Mouse (Mus musculus) hindbrain, embryonic 11.5 days (tissue): Measurements from ENCODE around the gene Hibadh. TPM values are rescaled to one million over a fixed set of nuclear protein-coding genes. Genes with fewer than 3 reads are reported as not detected.

Experiments used
- ATAC-seq: fragments of 200-750 bp; cut with Nextera tagmentation; 2 replicates; pipeline ENCODE4 v1.8.0; 2017; ENCODE audit warnings: mild to moderate bottlenecking, moderate TSS enrichment, moderate library complexity; ENCODE audit not compliant: low FRiP score
- DNase-seq: peaks from one replicate; pipeline ENCODE4 v3.0.0-alpha.2; 2015; ENCODE audit warnings: low spot score
- H3K27ac ChIP-seq: fragments of 300-500 bp; sonication (generic); 2 replicates; pipeline ENCODE4 v1.5.1; 2014; ENCODE audit warnings: mild to moderate bottlenecking, low read depth, low read length
- H3K27me3 ChIP-seq: fragments of 300-500 bp; sonication (generic); 2 replicates; pipeline ENCODE4 v1.6.1; 2014; ENCODE audit warnings: mild to moderate bottlenecking, low read length, moderate library complexity, mixed read lengths; ENCODE audit not compliant: control insufficient read depth, insufficient read depth
- H3K36me3 ChIP-seq: fragments of 300-500 bp; sonication (generic); 2 replicates; pipeline ENCODE4 v1.6.1; 2014; ENCODE audit warnings: mild to moderate bottlenecking, low read length, moderate library complexity, mixed read lengths; ENCODE audit not compliant: control insufficient read depth, insufficient read depth
- H3K4me1 ChIP-seq: fragments of 300-500 bp; sonication (generic); replicated peaks from 2 replicates; pipeline ENCODE4 v1.6.1; 2014; ENCODE audit warnings: low read length, mixed read lengths; ENCODE audit not compliant: control insufficient read depth, insufficient read depth
- H3K4me2 ChIP-seq: fragments of 300-500 bp; sonication (generic); replicated peaks from 2 replicates; pipeline ENCODE4 v1.6.1; 2014; ENCODE audit warnings: mild to moderate bottlenecking, low read depth, low read length
- H3K4me3 ChIP-seq: fragments of 300-500 bp; sonication (generic); 2 replicates; pipeline ENCODE4 v1.5.1; 2014; ENCODE audit warnings: low read depth, low read length
- H3K9ac ChIP-seq: fragments of 300-500 bp; sonication (generic); 2 replicates; pipeline ENCODE4 v1.6.1; 2014; ENCODE audit warnings: low read depth, low read length
- H3K9me3 ChIP-seq: fragments of 300-500 bp; sonication (generic); 2 replicates; pipeline ENCODE4 v1.6.1; 2016; ENCODE audit warnings: low read length; ENCODE audit not compliant: control insufficient read depth
- WGBS: fragments of 180-500 bp; shearing (Covaris S2); extraction: QIAGEN DNeasy Blood & Tissue Kit; methylation state at CpG from one replicate; pipeline ENCODE4 v1.1.7; 2014; 5-methylcytosine and 5-hydroxymethylcytosine counted together
- polyA plus RNA-seq: library from polyadenylated mRNA; unstranded; fragments of >200 nt; fragmentation: Nextera tagmentation; extraction: Ambion mirVana; gene quantifications from 2 replicates; pipeline ENCODE4 v1.2.1, GENCODE M21; 2014

Gene Hibadh
- polyA plus RNA-seq, 1 experiment from 2014 or later, result 44.2 TPM

DNA sequence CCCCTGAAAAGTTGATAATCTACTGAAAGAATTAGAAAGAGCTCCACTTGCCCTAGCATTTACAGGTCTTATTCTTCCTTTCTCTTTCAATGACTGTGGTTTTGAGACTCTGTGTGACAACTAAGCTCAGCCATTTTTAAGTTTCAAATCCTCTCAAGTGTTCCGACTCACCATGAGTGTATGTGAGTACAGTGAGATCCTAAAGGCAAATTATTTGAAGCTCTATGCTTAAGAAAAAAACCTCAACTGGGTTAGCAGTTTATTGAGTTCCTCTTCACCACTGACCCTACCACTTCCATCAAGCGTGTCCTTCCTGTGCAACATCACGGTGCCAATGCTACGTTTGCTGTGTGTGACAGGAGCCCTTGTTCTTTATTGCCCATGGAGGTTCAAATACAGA is 9.6 kb downstream of the Hibadh start:
- no peaks in the 10 kb centered on the region for H3K27me3 ChIP-seq
- H3K9ac ChIP-seq, result no peak overlapping the region
- H3K4me1 ChIP-seq, result no peaks in the 10 kb centered on the region
- no peak overlapping the region for H3K4me3 ChIP-seq
- WGBS, result 97% methylated on average over 4 of the region's 4 CpGs
- no peak overlapping the region for H3K27ac ChIP-seq
- DNase-seq (no peak), ATAC-seq (no peak)
- no peaks in the 10 kb centered on the region for H3K36me3 ChIP-seq
- H3K9me3 ChIP-seq, result no peaks in the 10 kb centered on the region
- H3K4me2 ChIP-seq, result no peak overlapping the region

DNA sequence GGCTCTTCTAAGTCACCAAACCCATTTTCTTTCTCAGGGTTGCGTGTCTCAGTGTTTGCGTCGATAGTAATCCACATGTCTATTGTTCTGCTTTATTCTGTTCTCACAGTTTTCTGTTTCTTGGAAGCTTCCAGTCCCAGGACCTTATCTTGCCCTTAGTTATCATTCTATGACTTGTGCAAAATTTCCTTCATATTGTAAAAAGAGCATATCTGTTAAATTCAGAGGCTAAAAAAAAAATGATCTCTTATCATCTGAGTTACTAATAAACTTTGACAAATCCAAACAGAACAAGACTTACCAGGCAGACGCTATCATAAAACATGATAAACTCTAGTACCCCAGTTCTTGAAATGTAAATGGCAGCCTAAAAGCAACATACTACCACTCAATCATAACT is 11.0 kb downstream of the Hibadh start:
- no peaks in the 10 kb centered on the region for H3K4me1 ChIP-seq
- no peak overlapping the region for H3K27ac ChIP-seq
- H3K4me3 ChIP-seq, result no peak overlapping the region
- H3K4me2 ChIP-seq, result no peak overlapping the region
- no peaks in the 10 kb centered on the region for H3K36me3 ChIP-seq
- H3K27me3 ChIP-seq, result no peaks in the 10 kb centered on the region
- ATAC-seq (no peak), DNase-seq (no peak)
- whole genome bisulfite sequencing, result 97% methylated on average over 4 of the region's 4 CpGs
- H3K9ac ChIP-seq, result no peak overlapping the region
- H3K9me3 ChIP-seq, result no peaks in the 10 kb centered on the region

DNA sequence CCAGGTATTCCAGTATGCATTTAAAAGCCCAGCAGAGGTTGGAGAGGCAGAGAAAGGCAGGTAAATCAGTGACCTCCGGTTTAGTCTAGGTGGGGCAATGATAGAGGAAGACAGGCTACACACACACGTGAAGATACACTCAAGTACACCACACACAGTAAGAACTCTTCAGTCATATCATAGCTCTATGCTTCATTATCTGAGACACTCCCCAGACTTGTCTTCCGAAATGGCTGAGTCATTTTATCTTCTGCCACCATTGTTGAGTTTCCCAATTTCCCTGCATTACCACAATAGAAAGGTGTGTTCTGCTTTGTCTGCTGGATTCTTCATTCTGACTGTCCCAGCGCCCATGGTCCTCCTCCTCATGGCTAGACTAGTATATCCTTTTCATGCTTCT is 13.5 kb downstream of the Hibadh start:
- H3K4me1 ChIP-seq, result no peaks in the 10 kb centered on the region
- DNase-seq (no peak), ATAC-seq (no peak)
- H3K4me2 ChIP-seq, result no peak overlapping the region
- H3K27me3 ChIP-seq, result no peaks in the 10 kb centered on the region
- no peaks in the 10 kb centered on the region for H3K9me3 ChIP-seq
- H3K36me3 ChIP-seq, result no peaks in the 10 kb centered on the region
- H3K4me3 ChIP-seq, result no peak overlapping the region
- H3K27ac ChIP-seq, result no peak overlapping the region
- 86% methylated on average over 4 of the region's 4 CpGs for WGBS
- H3K9ac ChIP-seq, result no peak overlapping the region

DNA sequence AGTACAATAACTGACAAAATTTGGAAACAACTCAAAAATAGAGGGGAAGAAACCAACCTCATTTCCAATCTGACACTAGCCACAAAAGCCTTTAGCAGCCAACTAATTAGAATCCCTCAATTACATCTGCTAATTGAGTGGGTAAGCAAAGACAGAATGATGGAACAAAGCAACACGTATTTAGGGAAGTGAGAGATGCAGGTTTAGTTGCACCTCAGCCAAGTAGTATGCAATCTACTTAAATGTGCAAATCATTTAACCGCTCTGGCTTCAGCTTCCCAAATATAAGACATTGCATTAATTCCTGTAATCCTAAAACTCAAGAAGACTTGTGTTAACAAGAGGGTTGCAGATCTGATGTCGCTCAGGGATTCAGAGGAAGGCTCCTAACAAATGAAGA is 16.4 kb downstream of the Hibadh start:
- no peak overlapping the region for H3K9ac ChIP-seq

DNA sequence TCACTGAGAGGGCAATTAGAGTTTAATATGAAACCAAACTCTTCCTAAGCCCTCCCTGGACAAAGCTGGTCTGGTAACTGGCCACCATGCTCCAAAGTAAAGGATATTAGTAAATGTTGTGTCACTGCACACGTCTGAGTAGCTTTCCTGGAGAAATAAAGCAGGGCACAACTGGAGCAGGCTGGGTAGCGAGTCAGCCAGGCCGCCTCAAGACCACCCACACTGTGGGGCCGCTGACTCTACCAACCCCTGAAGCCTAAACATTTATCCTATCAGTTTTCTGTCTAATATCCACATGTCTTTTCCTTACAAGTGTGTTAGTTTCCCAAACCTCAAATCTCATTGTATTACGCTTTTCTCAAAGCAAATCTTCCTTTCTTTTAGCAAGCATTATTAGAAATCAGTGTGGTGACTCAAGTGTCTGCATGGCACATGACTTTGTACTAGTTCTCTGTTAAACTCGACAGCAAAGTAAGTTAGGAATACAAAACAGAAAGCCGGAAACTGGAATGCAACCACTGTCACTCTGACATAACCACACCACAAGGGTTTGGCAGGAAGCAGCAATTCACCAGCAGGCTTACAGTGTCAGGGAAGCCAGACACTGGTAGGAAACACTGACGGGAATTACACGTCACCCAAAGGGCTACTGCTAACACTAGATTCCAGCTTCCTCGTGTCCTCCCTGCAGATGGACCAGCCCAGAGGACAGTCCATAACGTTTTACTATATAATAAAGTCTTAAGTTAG is 18.3 kb downstream of the Hibadh start:
- Histone ChIP-seq H3K27ac (no peak overlapping the region), H3K9ac (no peak overlapping the region), H3K4me2 (no peak overlapping the region), H3K9me3 (no peaks in the 10 kb centered on the region), H3K27me3 (no peaks in the 10 kb centered on the region), H3K4me3 (no peak overlapping the region), H3K4me1 (no peaks in the 10 kb centered on the region), H3K36me3 (no peaks in the 10 kb centered on the region)
- ATAC-seq (no peak), DNase-seq (no peak)
- WGBS, result 81% methylated on average over 11 of the region's 11 CpGs

More for the DNA sequence above, 16.4 kb downstream of the Hibadh start:
- Histone ChIP-seq H3K27ac (no peak overlapping the region), H3K4me3 (no peak overlapping the region), H3K36me3 (no peaks in the 10 kb centered on the region), H3K27me3 (no peaks in the 10 kb centered on the region), H3K4me1 (no peaks in the 10 kb centered on the region), H3K9me3 (no peaks in the 10 kb centered on the region), H3K4me2 (no peak overlapping the region)
- DNase-seq (no peak), ATAC-seq (no peak)
- 94% methylated on average over 3 of the region's 3 CpGs for WGBS

DNA sequence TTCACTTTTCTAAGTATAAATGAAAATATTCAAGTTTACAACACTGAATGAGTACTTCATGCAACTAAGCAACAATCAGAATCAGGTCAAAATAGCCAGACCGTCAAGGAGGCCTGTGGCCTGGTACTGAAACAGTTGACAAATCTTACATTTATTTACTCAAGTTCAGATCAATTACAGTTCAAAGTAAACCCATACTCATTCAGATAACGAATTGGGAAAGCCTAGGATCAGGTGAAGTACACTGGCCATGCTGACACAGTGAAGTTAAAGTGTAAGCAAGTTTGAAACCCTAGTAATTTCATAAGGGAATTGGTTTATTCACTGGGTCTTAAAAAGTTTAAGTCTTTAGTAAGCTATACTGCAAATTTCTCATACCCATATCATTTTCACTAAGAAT is 20.1 kb downstream of the Hibadh start:
- ATAC-seq, result no peak
- WGBS, result 87% methylated on average over 2 of the region's 2 CpGs
- no peak for DNase-seq
- Histone ChIP-seq H3K9ac (no peak overlapping the region), H3K27me3 (no peaks in the 10 kb centered on the region), H3K36me3 (no peaks in the 10 kb centered on the region), H3K27ac (no peak overlapping the region), H3K4me1 (no peaks in the 10 kb centered on the region), H3K4me3 (no peak overlapping the region), H3K9me3 (no peaks in the 10 kb centered on the region), H3K4me2 (no peak overlapping the region)

DNA sequence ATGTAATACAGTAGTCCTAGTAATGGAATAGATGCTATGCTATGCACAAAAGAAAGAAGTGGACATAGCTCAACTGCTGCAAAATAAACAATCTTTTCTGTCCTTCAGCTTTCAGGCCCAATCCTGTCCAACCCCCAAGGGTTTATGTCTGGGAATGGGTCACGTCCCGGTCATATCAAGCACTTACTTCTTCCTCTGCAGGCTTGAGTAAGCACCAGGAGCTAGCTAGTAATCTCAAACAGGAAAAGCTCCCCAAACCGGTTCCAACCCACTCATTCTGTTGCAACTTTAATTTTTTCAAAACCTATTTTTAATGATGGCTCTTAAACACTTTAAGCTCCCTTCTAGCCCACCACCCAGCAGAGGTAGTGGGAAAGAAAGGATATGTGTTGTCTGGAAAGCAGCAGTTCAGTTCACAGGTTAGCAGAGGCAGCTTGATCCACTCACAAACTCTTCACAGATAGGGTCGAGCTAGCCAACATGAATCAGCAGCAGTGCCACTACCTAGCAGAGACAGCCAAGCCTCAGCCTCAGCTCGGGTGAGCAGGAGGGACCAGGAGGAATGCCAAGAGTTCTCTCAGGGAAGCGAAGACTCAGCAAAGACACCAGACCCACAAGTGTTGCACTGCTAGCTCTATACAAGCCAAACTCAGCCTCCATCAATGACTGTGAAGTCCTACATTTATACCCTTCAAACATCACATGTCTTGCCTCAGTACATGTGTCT is 30.4 kb downstream of the Hibadh start:
- H3K27ac ChIP-seq, result no peak overlapping the region
- no peaks in the 10 kb centered on the region for H3K27me3 ChIP-seq
- DNase-seq (no peak), ATAC-seq (no peak)
- no peaks in the 10 kb centered on the region for H3K36me3 ChIP-seq
- no peaks in the 10 kb centered on the region for H3K4me1 ChIP-seq
- no peak overlapping the region for H3K4me2 ChIP-seq
- no peak overlapping the region for H3K9ac ChIP-seq
- H3K9me3 ChIP-seq, result no peaks in the 10 kb centered on the region
- H3K4me3 ChIP-seq, result no peak overlapping the region
- WGBS, result 92% methylated on average over 6 of the region's 6 CpGs

DNA sequence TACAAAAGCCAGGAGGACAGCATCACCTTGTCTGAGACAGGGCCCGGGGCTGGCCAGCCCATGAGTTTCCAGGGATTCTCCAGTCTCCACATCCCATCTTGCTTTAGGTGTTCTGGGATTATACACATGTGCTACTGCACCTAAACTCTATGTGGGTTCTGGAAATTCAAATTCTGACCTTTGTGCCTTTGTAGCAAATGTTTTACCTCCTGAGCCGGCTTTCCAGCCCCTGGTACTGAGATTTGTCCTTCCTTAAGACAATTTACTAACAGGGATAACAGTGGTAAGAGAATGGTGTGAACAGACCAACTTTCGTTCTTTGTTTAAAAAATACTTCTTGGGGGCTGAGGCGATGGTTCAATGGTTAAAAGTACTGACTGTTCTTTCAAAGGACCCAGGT is 32.1 kb downstream of the Hibadh start:
- Histone ChIP-seq H3K27ac (no peak overlapping the region), H3K4me1 (no peaks in the 10 kb centered on the region), H3K4me3 (no peak overlapping the region), H3K36me3 (no peaks in the 10 kb centered on the region), H3K27me3 (no peaks in the 10 kb centered on the region), H3K9ac (no peak overlapping the region), H3K4me2 (no peak overlapping the region), H3K9me3 (no peaks in the 10 kb centered on the region)
- ATAC-seq (no peak), DNase-seq (no peak)
- WGBS, result 89% methylated on average over 4 of the region's 4 CpGs
